Mouse (Mus musculus): ENCODE results near the gene Zscan4c. TPM values are rescaled to one million over a fixed set of nuclear protein-coding genes. Genes with fewer than 3 reads are reported as not detected.

Zscan4c gene
- not detected for polyA plus RNA-seq (2015; fragmentation: Illumina TruSeq; extraction: RNeasy Lipid Tissue Mini Kit (QIAGEN cat#74804); ENCODE audit: insufficient read depth, low replicate concordance)

DNA sequence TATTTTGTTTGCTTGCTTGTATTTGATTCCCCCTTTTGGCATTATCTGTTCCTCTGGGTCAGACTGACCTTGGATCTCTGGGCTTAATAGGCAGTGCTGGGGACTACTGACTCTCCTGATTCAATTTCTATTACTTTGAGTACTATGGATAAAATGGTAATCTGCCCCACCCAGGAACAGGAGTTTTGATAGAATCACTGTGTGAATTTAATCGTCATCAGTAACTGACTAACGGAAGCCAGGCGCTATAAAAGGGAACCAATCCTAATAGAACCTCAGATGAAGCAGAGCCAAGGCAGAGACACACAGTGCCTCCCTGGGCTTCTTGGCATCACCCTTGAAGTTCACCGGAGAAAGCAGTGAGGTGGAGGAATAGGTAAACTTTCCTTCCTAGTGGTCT lies at the start of gene Zscan4c:
Gene Zscan4c (plus strand): TSS at position 301 of the 400 bp plus-strand sequence.

Other genes with a start within 250 kb of the Zscan4c start
- gene Zscan4b, start 100.7 kb upstream of the Zscan4c start, polyA plus RNA-seq (2015; fragmentation: Illumina TruSeq; extraction: RNeasy Lipid Tissue Mini Kit (QIAGEN cat#74804); ENCODE audit: insufficient read depth, low replicate concordance): not detected
- gene Zscan4-ps1, start 63.9 kb downstream of the Zscan4c start, polyA plus RNA-seq (2015; fragmentation: Illumina TruSeq; extraction: RNeasy Lipid Tissue Mini Kit (QIAGEN cat#74804); ENCODE audit: insufficient read depth, low replicate concordance): not detected
- not detected for gene Zscan4d, start 160.4 kb downstream of the Zscan4c start, polyA plus RNA-seq (2015; fragmentation: Illumina TruSeq; extraction: RNeasy Lipid Tissue Mini Kit (QIAGEN cat#74804); ENCODE audit: insufficient read depth, low replicate concordance)

Data from spleen, adult 10 weeks (tissue).